Mouse (Mus musculus) brain, embryonic 14.5 days (tissue): ENCODE measurements around the gene Nrm. TPM values are rescaled to one million over a fixed set of nuclear protein-coding genes. Genes with fewer than 3 reads are reported as not detected.
"Not testable (repeated sequence)": the region's sequence is repeated elsewhere in the genome, so short reads cannot be mapped to it uniquely, and the experiment has no call there.

Experiments used
- DNase-seq: peaks from one replicate; pipeline ENCODE4 v3.0.0-alpha.2; 2011; ENCODE audit warnings: low read depth
- CTCF ChIP-seq: fragments of 200-500 bp; IDR thresholded peaks from 2 replicates; pipeline ENCODE4 v1.5.1; 2012; ENCODE audit warnings: inconsistent platforms, mild to moderate bottlenecking, moderate library complexity, borderline replicate concordance; ENCODE audit not compliant: insufficient read depth, insufficient read length; ENCODE audit errors: extremely low read depth
- POLR2A ChIP-seq: fragments of 200-500 bp; IDR thresholded peaks from 2 replicates; pipeline ENCODE4 v1.6.1; 2012; ENCODE audit warnings: mild to moderate bottlenecking, inconsistent platforms, borderline replicate concordance; ENCODE audit not compliant: poor library complexity, insufficient read depth, insufficient read length, severe bottlenecking; ENCODE audit errors: extremely low read depth
- polyA plus RNA-seq: library from polyadenylated mRNA; depleted of rRNA; stranded (reverse); fragments of >200 nt; gene quantifications from 2 replicates; pipeline ENCODE4 v1.2.3, GENCODE M21; 2012

Gene Nrm
- polyA plus RNA-seq, 1 experiment = 26.9 TPM

- peak; percentile 96 for DNase-seq
- TF ChIP-seq CTCF (no peak), POLR2A (0 out of 2 replicates have a peak, but pooled peaks have one; percentile 24)
Measured at GRCm38 (mm10) chr17:35836991-35837422, 24.1 kb upstream of the Nrm start.

GRCm38 (mm10) chr17:35837487-35837886, 23.6 kb upstream of the Nrm start:
- no peak for TF ChIP-seq CTCF
- no peak for TF ChIP-seq POLR2A
- DNase-seq = peak; percentile 71

- TF ChIP-seq CTCF (no peak), POLR2A (peak; percentile 94)
- DNase-seq = peak; percentile 99
Measured at GRCm38 (mm10) chr17:35838122-35838544, 23.0 kb upstream of the Nrm start, which contains the start of gene Tubb5. Gene Tubb5 (minus strand): TSS chr17:35838306.

GRCm38 (mm10) chr17:35838570-35838969, 22.5 kb upstream of the Nrm start:
- TF ChIP-seq CTCF (no peak), POLR2A (no peak)
- DNase-seq = no peak

GRCm38 (mm10) chr17:35839002-35839401, 22.1 kb upstream of the Nrm start:
- not testable (repeated sequence) for DNase-seq

- DNase-seq = no peak
- no peak for TF ChIP-seq CTCF
- TF ChIP-seq POLR2A = no peak
Measured at GRCm38 (mm10) chr17:35840561-35840960, 20.6 kb upstream of the Nrm start.

- DNase-seq = peak; percentile 100
- TF ChIP-seq CTCF (no peak; the same call in 1 of the 2 replicates), POLR2A (peak; percentile 42; the same call in 1 of the 2 replicates)
Measured at GRCm38 (mm10) chr17:35841076-35841950, 19.8 kb upstream of the Nrm start, which contains the start of gene Mdc1. Gene Mdc1 (plus strand): TSS chr17:35841515.

- peak; percentile 20 for DNase-seq
- TF ChIP-seq CTCF = no peak
- TF ChIP-seq POLR2A = no peak
Measured at GRCm38 (mm10) chr17:35842006-35842405, 19.1 kb upstream of the Nrm start.

GRCm38 (mm10) chr17:35843514-35843913, 17.6 kb upstream of the Nrm start:
- DNase-seq = no peak
- TF ChIP-seq POLR2A (no peak), CTCF (no peak)

GRCm38 (mm10) chr17:35848112-35848511, 13.0 kb upstream of the Nrm start:
- TF ChIP-seq POLR2A = no peak
- TF ChIP-seq CTCF = 0 out of 2 replicates have a peak, but pooled peaks have one; percentile 2
- DNase-seq = no peak

GRCm38 (mm10) chr17:35850974-35851373, 10.1 kb upstream of the Nrm start:
- DNase-seq = no peak
- TF ChIP-seq POLR2A (no peak), CTCF (no peak)

GRCm38 (mm10) chr17:35859371-35859770, 1.7 kb upstream of the Nrm start:
- DNase-seq = no peak
- TF ChIP-seq POLR2A (no peak), CTCF (no peak)

GRCm38 (mm10) chr17:35859835-35860234, 1.3 kb upstream of the Nrm start:
- TF ChIP-seq CTCF (no peak), POLR2A (no peak)

GRCm38 (mm10) chr17:35860831-35861197, 304 bp upstream of the Nrm start:
- no peak for TF ChIP-seq CTCF
- TF ChIP-seq POLR2A = no peak
- DNase-seq = no peak

More at GRCm38 (mm10) chr17:35859835-35860234, 1.3 kb upstream of the Nrm start:
- no peak for DNase-seq
